In the genomic region with DNA sequence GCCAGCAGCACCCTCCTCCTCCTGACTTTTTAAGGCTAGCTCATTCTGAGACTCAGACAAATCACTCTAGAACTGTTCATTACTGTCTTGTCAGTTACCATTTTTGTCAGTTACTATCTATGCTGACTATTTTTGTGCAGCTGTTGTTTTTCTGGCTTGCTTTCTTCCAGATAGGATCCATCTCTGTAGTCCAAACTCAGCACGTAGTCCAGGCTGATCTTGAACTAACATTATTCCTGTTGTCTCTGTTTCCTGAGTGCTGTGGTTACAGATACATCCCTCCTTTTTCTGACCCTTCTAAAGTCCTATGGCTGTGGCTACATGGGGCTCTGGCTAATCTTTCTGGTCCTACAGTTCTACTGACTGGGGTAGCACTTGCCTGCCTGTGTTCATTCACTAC, we compare ENCODE assay signal across 8 mouse cellular contexts. TPM values are rescaled to one million over a fixed set of nuclear protein-coding genes. Genes with fewer than 3 reads are reported as not detected.
DNase-seq lines count a peak whose midpoint lies in the region; ATAC-seq and TF ChIP-seq lines count a peak whose summit lies in the region.

No protein-coding gene starts in this region.

- TF ChIP-seq EP300 in heart, postnatal 0 days (IDR thresholded peaks at IDR 0.05; ENCODE audit: low read depth) = no peak

- ATAC-seq in heart, postnatal 0 days (ENCODE audit: insufficient read depth, low read depth) = no peak
- ATAC-seq in hindbrain, embryonic 14.5 days (ENCODE audit: low FRiP score) = no peak
- no peak for ATAC-seq in midbrain, embryonic 13.5 days

- H3K4me3 ChIP-seq in heart, postnatal 0 days (ENCODE audit: low read depth, low read length) = peak overlapping the region; percentile 92; the same call in 1 of the 2 replicates
- H3K4me3 ChIP-seq in brown adipose tissue, adult 24 weeks (ENCODE audit: insufficient read depth, low read depth, low read length) = peak overlapping the region; percentile 93
- H3K4me3 ChIP-seq in hindbrain, embryonic 14.5 days (replicated peaks; ENCODE audit: low read length) = peak overlapping the region; percentile 81; the same call in 1 of the 2 replicates
- H3K4me3 ChIP-seq in midbrain, embryonic 13.5 days (replicated peaks) = peak overlapping the region; percentile 71; the same call in 1 of the 2 replicates

- no peak for TF ChIP-seq CTCF in heart, postnatal 0 days (IDR thresholded peaks at IDR 0.05; ENCODE audit: low read depth)

- H3K27ac ChIP-seq in heart, postnatal 0 days (ENCODE audit: low read depth) = peak overlapping the region; percentile 100
- H3K27ac ChIP-seq in brown adipose tissue, adult 24 weeks (replicated peaks; ENCODE audit: low read depth, low read length) = no peak overlapping the region
- H3K27ac ChIP-seq in hindbrain, embryonic 14.5 days = no peak overlapping the region
- no peak overlapping the region for H3K27ac ChIP-seq in midbrain, embryonic 13.5 days

- peak overlapping the region; percentile 87 for H3K4me2 ChIP-seq in heart, postnatal 0 days (ENCODE audit: low read depth, low read length)
- peak overlapping the region; percentile 87 for H3K4me2 ChIP-seq in hindbrain, embryonic 14.5 days (replicated peaks)
- H3K4me2 ChIP-seq in midbrain, embryonic 13.5 days (replicated peaks) = peak overlapping the region; percentile 81

- H3K9me3 ChIP-seq in heart, postnatal 0 days (replicated peaks; ENCODE audit: control insufficient read depth, low read length) = no peaks in the 10 kb centered on the region
- H3K9me3 ChIP-seq in hindbrain, embryonic 14.5 days (ENCODE audit: control insufficient read depth, low read length) = no peaks in the 10 kb centered on the region
- no peaks in the 10 kb centered on the region for H3K9me3 ChIP-seq in midbrain, embryonic 13.5 days

- peaks cover 30% of the 10 kb centered on the region for H3K4me1 ChIP-seq in heart, postnatal 0 days (ENCODE audit: control insufficient read depth, insufficient read depth)
- no peaks in the 10 kb centered on the region; the same call in none of the 2 replicates for H3K4me1 ChIP-seq in brown adipose tissue, adult 24 weeks (ENCODE audit: control insufficient read depth, insufficient read depth, insufficient read length, low read length)
- peaks cover 31% of the 10 kb centered on the region for H3K4me1 ChIP-seq in hindbrain, embryonic 14.5 days (replicated peaks; ENCODE audit: control insufficient read depth, insufficient read depth, low read length)
- H3K4me1 ChIP-seq in midbrain, embryonic 13.5 days (replicated peaks) = peaks cover 47% of the 10 kb centered on the region

- WGBS in heart, postnatal 0 days = 50% methylated on average over 1 of the region's 1 CpGs
- 92% methylated on average over 1 of the region's 1 CpGs for WGBS in hindbrain, embryonic 14.5 days
- 93% methylated on average over 1 of the region's 1 CpGs for WGBS in midbrain, embryonic 13.5 days

- peaks cover 8% of the 10 kb centered on the region for H3K36me3 ChIP-seq in heart, postnatal 0 days (replicated peaks; ENCODE audit: control insufficient read depth, insufficient read depth, low read length)
- peaks cover 18% of the 10 kb centered on the region for H3K36me3 ChIP-seq in hindbrain, embryonic 14.5 days (replicated peaks; ENCODE audit: control insufficient read depth, insufficient read depth)
- peaks cover 15% of the 10 kb centered on the region for H3K36me3 ChIP-seq in midbrain, embryonic 13.5 days

- H3K9ac ChIP-seq in heart, postnatal 0 days (replicated peaks; ENCODE audit: low read depth, low read length) = peak overlapping the region; percentile 98
- H3K9ac ChIP-seq in hindbrain, embryonic 14.5 days = peak overlapping the region; percentile 94
- peak overlapping the region; percentile 95 for H3K9ac ChIP-seq in midbrain, embryonic 13.5 days (replicated peaks)

- DNase-seq in heart, postnatal 0 days (ENCODE audit: low spot score) = no peak
- DNase-seq in heart, adult 18-20 months = no peak
- no peak for DNase-seq in hindbrain, embryonic 14.5 days (ENCODE audit: low spot score)
- no peak for DNase-seq in urinary bladder, adult 18-20 months (ENCODE audit: low spot score in 2 of 2)
- DNase-seq in kidney, postnatal 36 days = no peak
- DNase-seq in frontal cortex, postnatal 10 days (ENCODE audit: low spot score in 2 of 2) = no peak

- H3K27me3 ChIP-seq in heart, postnatal 0 days (ENCODE audit: control insufficient read depth, insufficient read depth, low read length) = peaks cover 15% of the 10 kb centered on the region
- H3K27me3 ChIP-seq in hindbrain, embryonic 14.5 days (ENCODE audit: control insufficient read depth, insufficient read depth, low read length) = peaks cover 27% of the 10 kb centered on the region
- H3K27me3 ChIP-seq in midbrain, embryonic 13.5 days = peaks cover 35% of the 10 kb centered on the region

RNA-seq across cellular contexts. Expression of gene Ube2m, which starts 1.1 kb away (rescaled TPM):
- 290 and 312 TPM in 2 replicates for total RNA-seq in heart, postnatal 0 days (2014; rRNA removed; ENCODE audit: low replicate concordance)
- polyA plus RNA-seq in heart, postnatal 0 days (2015; fragmentation: Nextera tagmentation; extraction: Ambion mirVana) = 116 and 127 TPM in 2 replicates
- 100 to 1,000 TPM; 177 to 187 TPM for total RNA-seq in heart, adult 18-20 months (2021)
- polyA plus RNA-seq in brown adipose tissue, adult 24 weeks (2012; ENCODE audit: insufficient read depth, insufficient read length, missing spikeins) = 258 and 293 TPM in 2 replicates
- 178 and 179 TPM in 2 replicates for polyA plus RNA-seq in hindbrain, embryonic 14.5 days (2014; fragmentation: Nextera tagmentation; extraction: Ambion mirVana)
- polyA plus RNA-seq in midbrain, embryonic 13.5 days (2015; fragmentation: Nextera tagmentation; extraction: Ambion mirVana) = 63.1 and 91.6 TPM in 2 replicates

RNA-seq across cellular contexts. Expression of gene Chmp2a, which starts 4.6 kb away (rescaled TPM):
- 48.2 and 72.1 TPM in 2 replicates for total RNA-seq in heart, postnatal 0 days (2014; rRNA removed; ENCODE audit: low replicate concordance)
- polyA plus RNA-seq in heart, postnatal 0 days (2015; fragmentation: Nextera tagmentation; extraction: Ambion mirVana) = 181 and 183 TPM in 2 replicates
- total RNA-seq in heart, adult 18-20 months (2021) = 100 to 1,000 TPM; 132 to 164 TPM
- 194 and 239 TPM in 2 replicates for polyA plus RNA-seq in brown adipose tissue, adult 24 weeks (2012; ENCODE audit: insufficient read depth, insufficient read length, missing spikeins)
- 173 and 184 TPM in 2 replicates for polyA plus RNA-seq in hindbrain, embryonic 14.5 days (2014; fragmentation: Nextera tagmentation; extraction: Ambion mirVana)
- polyA plus RNA-seq in midbrain, embryonic 13.5 days (2015; fragmentation: Nextera tagmentation; extraction: Ambion mirVana) = 181 and 186 TPM in 2 replicates

RNA-seq across cellular contexts. Expression of gene Mzf1, which starts 15.4 kb away (rescaled TPM):
- 2.7 and 8.4 TPM in 2 replicates for total RNA-seq in heart, postnatal 0 days (2014; rRNA removed; ENCODE audit: low replicate concordance)
- polyA plus RNA-seq in heart, postnatal 0 days (2015; fragmentation: Nextera tagmentation; extraction: Ambion mirVana) = 0.70 and 0.83 TPM in 2 replicates
- under 1 TPM; 0.07 to 0.21 TPM for total RNA-seq in heart, adult 18-20 months (2021)
- not detected in 2 replicates for polyA plus RNA-seq in brown adipose tissue, adult 24 weeks (2012; ENCODE audit: insufficient read depth, insufficient read length, missing spikeins)
- 6.2 and 6.4 TPM in 2 replicates for polyA plus RNA-seq in hindbrain, embryonic 14.5 days (2014; fragmentation: Nextera tagmentation; extraction: Ambion mirVana)
- 6.8 and 7.1 TPM in 2 replicates for polyA plus RNA-seq in midbrain, embryonic 13.5 days (2015; fragmentation: Nextera tagmentation; extraction: Ambion mirVana)

RNA-seq across cellular contexts. Expression of gene Zbtb45, which starts 29.3 kb away (rescaled TPM):
- 16.9 and 29.2 TPM in 2 replicates for total RNA-seq in heart, postnatal 0 days (2014; rRNA removed; ENCODE audit: low replicate concordance)
- 9.5 and 10.5 TPM in 2 replicates for polyA plus RNA-seq in heart, postnatal 0 days (2015; fragmentation: Nextera tagmentation; extraction: Ambion mirVana)
- total RNA-seq in heart, adult 18-20 months (2021) = 1 to 10 TPM; 7.3 to 7.4 TPM
- polyA plus RNA-seq in brown adipose tissue, adult 24 weeks (2012; ENCODE audit: insufficient read depth, insufficient read length, missing spikeins) = 2.1 and 4.0 TPM in 2 replicates
- 37.9 and 40.8 TPM in 2 replicates for polyA plus RNA-seq in hindbrain, embryonic 14.5 days (2014; fragmentation: Nextera tagmentation; extraction: Ambion mirVana)
- polyA plus RNA-seq in midbrain, embryonic 13.5 days (2015; fragmentation: Nextera tagmentation; extraction: Ambion mirVana) = 37.3 and 41.2 TPM in 2 replicates

RNA-seq across cellular contexts. Expression of gene Trim28, which starts 40.3 kb away (rescaled TPM):
- 279 and 309 TPM in 2 replicates for total RNA-seq in heart, postnatal 0 days (2014; rRNA removed; ENCODE audit: low replicate concordance)
- 67.8 and 69.9 TPM in 2 replicates for polyA plus RNA-seq in heart, postnatal 0 days (2015; fragmentation: Nextera tagmentation; extraction: Ambion mirVana)
- total RNA-seq in heart, adult 18-20 months (2021) = 10 to 100 TPM; 93.5 to 96.6 TPM
- polyA plus RNA-seq in brown adipose tissue, adult 24 weeks (2012; ENCODE audit: insufficient read depth, insufficient read length, missing spikeins) = 39.4 and 56.3 TPM in 2 replicates
- 268 and 271 TPM in 2 replicates for polyA plus RNA-seq in hindbrain, embryonic 14.5 days (2014; fragmentation: Nextera tagmentation; extraction: Ambion mirVana)
- 240 and 273 TPM in 2 replicates for polyA plus RNA-seq in midbrain, embryonic 13.5 days (2015; fragmentation: Nextera tagmentation; extraction: Ambion mirVana)
